Mouse (Mus musculus) lung, adult 2 months (tissue): ENCODE results near the gene Slc6a18.

Experiments
- CTCF ChIP-seq: fragments of 200-500 bp; IDR thresholded peaks from 2 replicates; pipeline ENCODE4 v1.5.1; 2011; ENCODE audit warnings: mild to moderate bottlenecking, low read length, control low read depth; ENCODE audit not compliant: insufficient read depth
- POLR2A ChIP-seq: fragments of 200-500 bp; IDR thresholded peaks from 2 replicates; pipeline ENCODE4 v1.6.1; 2011; ENCODE audit warnings: low read depth, mild to moderate bottlenecking, control low read depth, low read length, borderline replicate concordance; ENCODE audit errors: extremely low read depth

- TF ChIP-seq CTCF (no peak), POLR2A (no peak)
Measured at GRCm38 (mm10) chr13:73687601-73688000, 9.8 kb upstream of the Slc6a18 start.
